Mouse (Mus musculus): ENCODE data around the gene Nme3. TPM values are rescaled to one million over a fixed set of nuclear protein-coding genes. Genes with fewer than 3 reads are reported as not detected.
"Not testable (repeated sequence)": the region's sequence is repeated elsewhere in the genome, so short reads cannot be mapped to it uniquely, and the experiment has no call there.

Gene Nme3
- total RNA-seq, 1 experiment from 2014 or later: 35.0 TPM

GRCm38 (mm10) chr17:24943036-24943435 is 46.7 kb downstream of the Nme3 start:
- ATAC-seq (replicated peaks; ENCODE audit: low read depth, poor library complexity, severe bottlenecking): no peak

- ATAC-seq (replicated peaks; ENCODE audit: low read depth, poor library complexity, severe bottlenecking): not testable (repeated sequence)
These were observed 47.3 kb downstream of the Nme3 start for GRCm38 (mm10) chr17:24943589-24943988.

Other genes starting within 250 kb of the Nme3 start
- gene Slc9a3r2, start 246.2 kb upstream of the Nme3 start, total RNA-seq (2017): 1.3 and 1.4 TPM in 2 replicates
- 0.27 and 1.4 TPM in 2 replicates for gene Npw, start 238.0 kb upstream of the Nme3 start, total RNA-seq (2017)
- gene Zfp598, start 226.8 kb upstream of the Nme3 start, total RNA-seq (2017): 20.0 and 25.4 TPM in 2 replicates
- gene Syngr3, start 206.5 kb upstream of the Nme3 start, total RNA-seq (2017): not detected in 2 replicates
- 30.9 and 44.6 TPM in 2 replicates for gene Gfer, start 200.3 kb upstream of the Nme3 start, total RNA-seq (2017)
- 0.69 and 18.3 TPM in 2 replicates for gene Noxo1, start 200.3 kb upstream of the Nme3 start, total RNA-seq (2017)
- 43.3 and 46.1 TPM in 2 replicates for gene Tbl3, start 188.8 kb upstream of the Nme3 start, total RNA-seq (2017)
- gene Rnf151, start 178.4 kb upstream of the Nme3 start, total RNA-seq (2017): not detected in 2 replicates
- 1,725 and 1,907 TPM in 2 replicates for gene Rps2, start 178.4 kb upstream of the Nme3 start, total RNA-seq (2017)
- gene Ndufb10, start 172.0 kb upstream of the Nme3 start, total RNA-seq (2017): 192 and 287 TPM in 2 replicates
- 0.50 TPM in 1 of 2 replicates, not detected in the other for gene Rpl3l, start 168.7 kb upstream of the Nme3 start, total RNA-seq (2017)
- 41.2 and 41.7 TPM in 2 replicates for gene Msrb1, start 159.9 kb upstream of the Nme3 start, total RNA-seq (2017)
- gene Hs3st6, start 143.5 kb upstream of the Nme3 start, total RNA-seq (2017): not detected in 2 replicates
- gene Meiob, start 92.2 kb upstream of the Nme3 start, total RNA-seq (2017): 0.55 TPM in 1 of 2 replicates, not detected in the other
- 21.5 and 26.7 TPM in 2 replicates for gene Hagh, start 56.4 kb upstream of the Nme3 start, total RNA-seq (2017)
- gene Fahd1, start 46.1 kb upstream of the Nme3 start, total RNA-seq (2017): 24.6 and 25.9 TPM in 2 replicates
- not detected in 2 replicates for gene Igfals, start 30.5 kb upstream of the Nme3 start, total RNA-seq (2017)
- gene Nubp2, start 10.2 kb upstream of the Nme3 start, total RNA-seq (2017): 35.6 and 45.6 TPM in 2 replicates
- 14.8 and 21.5 TPM in 2 replicates for gene Spsb3, start 9.9 kb upstream of the Nme3 start, total RNA-seq (2017)
- gene Eme2, start 1.4 kb upstream of the Nme3 start, total RNA-seq (2017): 9.2 and 22.7 TPM in 2 replicates
- gene Mrps34, start 1.4 kb upstream of the Nme3 start, total RNA-seq (2017): 21.6 and 22.0 TPM in 2 replicates
- gene Mapk8ip3, start 40.5 kb downstream of the Nme3 start, total RNA-seq (2017): 21.0 and 33.2 TPM in 2 replicates
- 89.7 and 100 TPM in 2 replicates for gene Jpt2, start 64.2 kb downstream of the Nme3 start, total RNA-seq (2017)
- 10.5 and 14.8 TPM in 2 replicates for gene Cramp1l, start 119.3 kb downstream of the Nme3 start, total RNA-seq (2017)
- gene Ift140, start 119.6 kb downstream of the Nme3 start, total RNA-seq (2017): 21.6 and 41.7 TPM in 2 replicates
- not detected in 2 replicates for gene Tmem204, start 187.1 kb downstream of the Nme3 start, total RNA-seq (2017)
- 23.7 and 44.4 TPM in 2 replicates for gene Telo2, start 219.5 kb downstream of the Nme3 start, total RNA-seq (2017)
- gene Ptx4, start 224.3 kb downstream of the Nme3 start, total RNA-seq (2017): not detected in 2 replicates
- 4.1 and 7.3 TPM in 2 replicates for gene Clcn7, start 236.9 kb downstream of the Nme3 start, total RNA-seq (2017)